Mouse (Mus musculus) intestine, postnatal 0 days (tissue): ENCODE measurements at regions not wholly inside any gene's neighbourhood (a gene's known extent, or its start where the extent isn't known, plus 50 kb on each side); places are given as distances from the start of the nearest gene placed in this dataset.
"Not testable (repeated sequence)": the region's sequence is repeated elsewhere in the genome, so short reads cannot be mapped to it uniquely, and the experiment has no call there.

Experiments used
- ATAC-seq: fragments of 200-750 bp; cut with Nextera tagmentation; 2 replicates; pipeline ENCODE4 v1.8.0; 2017; ENCODE audit warnings: mild to moderate bottlenecking, moderate TSS enrichment, moderate library complexity
- H3K27ac ChIP-seq: fragments of 300-500 bp; sonication (generic); 2 replicates; pipeline ENCODE4 v1.5.1; 2014; ENCODE audit warnings: mild to moderate bottlenecking, low read depth, low read length, moderate library complexity
- H3K27me3 ChIP-seq: fragments of 300-500 bp; sonication (generic); replicated peaks from 2 replicates; pipeline ENCODE4 v1.6.1; 2014; ENCODE audit warnings: low read length, mixed read lengths; ENCODE audit not compliant: control insufficient read depth, insufficient read depth
- H3K36me3 ChIP-seq: fragments of 300-500 bp; sonication (generic); 2 replicates; pipeline ENCODE4 v1.6.1; 2014; ENCODE audit warnings: mild to moderate bottlenecking, moderate library complexity; ENCODE audit not compliant: control insufficient read depth, insufficient read depth
- H3K4me1 ChIP-seq: fragments of 300-500 bp; sonication (generic); replicated peaks from 2 replicates; pipeline ENCODE4 v1.6.1; 2014; ENCODE audit warnings: antibody characterized with exemption, low read length, mixed read lengths; ENCODE audit not compliant: control insufficient read depth, insufficient read depth
- H3K4me2 ChIP-seq: fragments of 300-500 bp; sonication (generic); replicated peaks from 2 replicates; pipeline ENCODE4 v1.6.1; 2014; ENCODE audit warnings: low read depth, mild to moderate bottlenecking, moderate library complexity
- H3K4me3 ChIP-seq: fragments of 300-500 bp; sonication (generic); 2 replicates; pipeline ENCODE4 v1.5.1; 2014; ENCODE audit warnings: low read depth, low read length
- H3K9ac ChIP-seq: fragments of 300-500 bp; sonication (generic); 2 replicates; pipeline ENCODE4 v1.6.1; 2014; ENCODE audit warnings: mild to moderate bottlenecking, low read depth, low read length
- H3K9me3 ChIP-seq: fragments of 300-500 bp; sonication (generic); 2 replicates; pipeline ENCODE4 v1.6.1; 2016; ENCODE audit warnings: mixed run types; ENCODE audit not compliant: control insufficient read depth
- CTCF ChIP-seq: sonication (generic); IDR thresholded peaks from 2 replicates; pipeline ENCODE4 v1.5.1; 2016; ENCODE audit warnings: low read depth, mild to moderate bottlenecking, control low read depth, antibody characterized with exemption, moderate library complexity
- WGBS: fragments of 180-500 bp; shearing (Covaris S2); extraction: QIAGEN DNeasy Blood & Tissue Kit; methylation state at CpG from one replicate; pipeline ENCODE4 v1.1.7; 2014; 5-methylcytosine and 5-hydroxymethylcytosine counted together

GRCm38 (mm10) chr8:20015411-20016081 is 112.4 kb downstream of the Gm31371 start:
- not testable (repeated sequence) for H3K9ac ChIP-seq, ATAC-seq, H3K9me3 ChIP-seq, H3K36me3 ChIP-seq, H3K4me3 ChIP-seq, H3K27ac ChIP-seq, H3K27me3 ChIP-seq, H3K4me1 ChIP-seq, H3K4me2 ChIP-seq
- TF ChIP-seq CTCF, result peak; percentile 46; the same call in 1 of the 2 replicates
- WGBS, result 81% methylated on average over 6 of the region's 6 CpGs

GRCm38 (mm10) chr8:20016082-20016840 is 113.1 kb downstream of the Gm31371 start:
- not testable (repeated sequence) for ATAC-seq, H3K36me3 ChIP-seq, H3K4me1 ChIP-seq, H3K27ac ChIP-seq, H3K4me3 ChIP-seq, H3K4me2 ChIP-seq, H3K9ac ChIP-seq, H3K9me3 ChIP-seq, H3K27me3 ChIP-seq
- 87% methylated on average over 15 of the region's 17 CpGs for WGBS

GRCm38 (mm10) chr8:20025521-20025920 is 122.3 kb downstream of the Gm31371 start:
- H3K27me3 ChIP-seq, H3K4me2 ChIP-seq, H3K9ac ChIP-seq, H3K27ac ChIP-seq, H3K36me3 ChIP-seq, ATAC-seq, H3K4me3 ChIP-seq, H3K4me1 ChIP-seq, H3K9me3 ChIP-seq: not testable (repeated sequence)
- no CpG with 5 or more reads among the region's 2 CpGs for WGBS

- not testable (repeated sequence) for H3K9ac ChIP-seq, H3K4me3 ChIP-seq, H3K4me2 ChIP-seq, H3K27ac ChIP-seq, H3K4me1 ChIP-seq, H3K9me3 ChIP-seq, H3K36me3 ChIP-seq, H3K27me3 ChIP-seq, ATAC-seq
- WGBS, result 74% methylated on average over 1 of the region's 2 CpGs
These were observed 124.8 kb downstream of the Gm31371 start for GRCm38 (mm10) chr8:20027956-20028355.

GRCm38 (mm10) chr8:20030131-20030530 is 126.9 kb downstream of the Gm31371 start:
- H3K4me1 ChIP-seq, H3K27me3 ChIP-seq, ATAC-seq, H3K9me3 ChIP-seq, H3K9ac ChIP-seq, H3K4me2 ChIP-seq, H3K4me3 ChIP-seq, H3K27ac ChIP-seq, H3K36me3 ChIP-seq: not testable (repeated sequence)
- WGBS, result 65% methylated on average over 2 of the region's 2 CpGs

- not testable (repeated sequence) for H3K36me3 ChIP-seq, H3K9me3 ChIP-seq, H3K4me1 ChIP-seq, ATAC-seq, H3K27me3 ChIP-seq, H3K4me2 ChIP-seq, H3K27ac ChIP-seq, H3K4me3 ChIP-seq, H3K9ac ChIP-seq
- 84% methylated on average over 2 of the region's 3 CpGs for WGBS
These were observed 154.4 kb downstream of the Gm31371 start for GRCm38 (mm10) chr8:20057626-20058025.

GRCm38 (mm10) chr8:20098121-20098520 is 194.9 kb downstream of the Gm31371 start:
- 83% methylated on average over 4 of the region's 5 CpGs for WGBS

GRCm38 (mm10) chr8:20100241-20100640 is 197.0 kb downstream of the Gm31371 start:
- WGBS, result no CpG with 5 or more reads among the region's 1 CpGs
- H3K27ac ChIP-seq, H3K36me3 ChIP-seq: not testable (repeated sequence)

More at GRCm38 (mm10) chr8:20098121-20098520, 194.9 kb downstream of the Gm31371 start:
- not testable (repeated sequence) for H3K9ac ChIP-seq, H3K4me1 ChIP-seq, H3K36me3 ChIP-seq, H3K9me3 ChIP-seq, H3K4me3 ChIP-seq, ATAC-seq, H3K27me3 ChIP-seq, H3K27ac ChIP-seq, H3K4me2 ChIP-seq

GRCm38 (mm10) chr8:20102374-20102773 is 199.2 kb downstream of the Gm31371 start:
- H3K4me3 ChIP-seq, H3K9me3 ChIP-seq, H3K36me3 ChIP-seq, H3K27ac ChIP-seq, H3K4me1 ChIP-seq, ATAC-seq, H3K9ac ChIP-seq, H3K27me3 ChIP-seq, H3K4me2 ChIP-seq: not testable (repeated sequence)
- WGBS, result no CpG with 5 or more reads among the region's 2 CpGs

More at GRCm38 (mm10) chr8:20100241-20100640, 197.0 kb downstream of the Gm31371 start:
- not testable (repeated sequence) for H3K4me2 ChIP-seq, H3K4me3 ChIP-seq, H3K27me3 ChIP-seq, ATAC-seq, H3K9ac ChIP-seq, H3K9me3 ChIP-seq, H3K4me1 ChIP-seq
